Mouse (Mus musculus): ENCODE data around the gene Stag2. TPM values are rescaled to one million over a fixed set of nuclear protein-coding genes. Genes with fewer than 3 reads are reported as not detected.

Gene Stag2
- polyA plus RNA-seq, 2 experiments = 21.3 to 39.5 TPM

DNA sequence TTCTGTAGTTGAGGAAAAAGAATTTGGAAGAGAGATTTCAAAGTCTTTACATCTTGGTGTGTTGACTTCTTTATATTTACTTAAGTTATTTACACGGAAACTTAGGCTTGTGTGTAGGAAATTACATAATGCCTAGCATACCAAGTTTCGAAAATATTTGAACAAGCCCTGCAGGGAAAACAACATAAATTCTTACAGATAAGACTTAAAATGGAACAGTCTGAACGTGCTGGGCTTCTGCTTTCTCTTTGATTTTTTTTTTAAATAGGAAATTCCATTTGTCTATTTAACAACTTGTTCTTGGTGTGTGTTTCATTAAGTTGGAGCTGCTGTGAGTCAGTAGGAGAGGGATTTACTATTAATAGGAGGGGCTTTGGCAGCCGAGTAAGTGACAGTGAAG lies 3.9 kb downstream of the Stag2 start:
- WGBS (ENCODE audit: insufficient replicate concordance) = 12% methylated on average over 4 of the region's 4 CpGs
- TF ChIP-seq CTCF (IDR thresholded peaks at IDR 0.05; ENCODE audit: low read depth) = no peak
- TF ChIP-seq EP300 (IDR thresholded peaks at IDR 0.05; ENCODE audit: low read depth) = no peak
- no peak for ATAC-seq (ENCODE audit: insufficient read depth)
- Histone ChIP-seq H3K27ac (no peak overlapping the region), H3K9me3 (ENCODE audit: control insufficient read depth, low read length) (no peaks in the 10 kb centered on the region), H3K4me2 (ENCODE audit: low read depth) (peak overlapping the region; percentile 76), H3K4me3 (ENCODE audit: insufficient read depth in 1 of 2, low read depth in 2 of 2, low read length in 2 of 2) (peak overlapping the region; percentile 85 to 94), H3K4me1 (replicated peaks; ENCODE audit: control insufficient read depth in 2 of 2, insufficient read depth in 2 of 2, low read length in 1 of 2) (peaks cover under 1 to 6% of the 10 kb centered on the region in 2 experiments; a peak in 3 of 4 replicates), H3K27me3 (ENCODE audit: control insufficient read depth, insufficient read depth, low read length) (no peaks in the 10 kb centered on the region), H3K36me3 (replicated peaks; ENCODE audit: control insufficient read depth, insufficient read depth, low read depth) (no peaks in the 10 kb centered on the region), H3K9ac (replicated peaks) (peak overlapping the region; percentile 66)
- no peak for DNase-seq (ENCODE audit: low read depth in 3 of 3, low spot score in 3 of 3)

DNA sequence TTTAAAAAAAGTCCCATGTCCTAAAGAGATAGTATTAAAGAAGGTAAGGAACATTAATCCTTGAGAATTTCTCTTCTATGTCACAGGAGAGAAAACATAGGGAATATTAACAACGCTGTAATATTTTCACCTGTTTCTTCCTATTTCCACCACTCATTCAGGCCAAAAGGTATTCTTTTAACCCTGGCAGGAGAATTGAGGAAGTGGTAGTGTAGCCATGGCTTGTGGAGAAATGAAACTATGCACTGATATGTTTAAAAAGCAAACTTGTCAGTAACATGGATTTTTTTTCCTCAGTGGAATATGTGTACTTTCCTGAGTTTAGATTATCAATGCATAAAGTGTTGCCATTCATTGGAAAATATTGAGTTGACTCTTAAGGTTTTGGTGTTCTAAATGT lies 16.3 kb downstream of the Stag2 start:
- TF ChIP-seq EP300 (IDR thresholded peaks at IDR 0.05; ENCODE audit: low read depth) (no peak), CTCF (IDR thresholded peaks at IDR 0.05; ENCODE audit: low read depth) (no peak)
- no peaks in the 10 kb centered on the region for H3K27me3 ChIP-seq (ENCODE audit: control insufficient read depth, insufficient read depth, low read length)
- 38% methylated on average over 1 of the region's 1 CpGs for WGBS (ENCODE audit: insufficient replicate concordance)
- H3K36me3 ChIP-seq (replicated peaks; ENCODE audit: control insufficient read depth, insufficient read depth, low read depth) = no peaks in the 10 kb centered on the region
- H3K9ac ChIP-seq (replicated peaks) = no peak overlapping the region
- ATAC-seq (ENCODE audit: insufficient read depth) (no peak), DNase-seq (ENCODE audit: low read depth in 3 of 3, low spot score in 3 of 3) (no peak)
- no peak overlapping the region for H3K27ac ChIP-seq
- no peak overlapping the region for H3K4me3 ChIP-seq (ENCODE audit: insufficient read depth in 1 of 2, low read depth in 2 of 2, low read length in 2 of 2)
- no peaks in the 10 kb centered on the region for H3K4me1 ChIP-seq (replicated peaks; ENCODE audit: control insufficient read depth in 2 of 2, insufficient read depth in 2 of 2, low read length in 1 of 2)
- H3K4me2 ChIP-seq (ENCODE audit: low read depth) = no peak overlapping the region
- H3K9me3 ChIP-seq (ENCODE audit: control insufficient read depth, low read length) = no peaks in the 10 kb centered on the region

DNA sequence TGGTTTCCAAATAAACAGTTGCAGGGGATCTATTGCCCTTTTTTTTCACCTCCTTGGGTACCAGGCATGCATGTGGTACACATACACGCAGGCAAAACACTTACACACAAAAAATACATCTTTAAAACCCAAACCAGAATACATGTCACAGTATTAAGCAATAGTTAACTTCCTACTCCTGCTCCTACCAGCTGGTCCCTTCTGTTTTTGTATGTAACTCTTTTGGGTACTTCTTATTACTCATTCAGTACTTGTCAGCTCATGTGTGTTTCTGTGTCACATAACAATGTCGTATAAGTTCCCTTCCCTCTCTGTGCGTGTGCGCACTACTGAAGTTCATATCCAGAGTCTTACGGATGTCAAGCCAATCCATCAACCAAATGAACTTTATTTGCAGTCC lies 21.7 kb downstream of the Stag2 start:
- WGBS (ENCODE audit: insufficient replicate concordance) = 85% methylated on average over 5 of the region's 5 CpGs
- DNase-seq (ENCODE audit: low read depth in 3 of 3, low spot score in 3 of 3) = no peak
- no peak overlapping the region for H3K4me2 ChIP-seq (ENCODE audit: low read depth)
- no peak for TF ChIP-seq EP300 (IDR thresholded peaks at IDR 0.05; ENCODE audit: low read depth)
- no peak for TF ChIP-seq CTCF (IDR thresholded peaks at IDR 0.05; ENCODE audit: low read depth)
- no peaks in the 10 kb centered on the region for H3K4me1 ChIP-seq (replicated peaks; ENCODE audit: control insufficient read depth in 2 of 2, insufficient read depth in 2 of 2, low read length in 1 of 2)
- H3K27ac ChIP-seq = no peak overlapping the region
- ATAC-seq (ENCODE audit: insufficient read depth) = no peak
- no peak overlapping the region for H3K9ac ChIP-seq (replicated peaks)
- no peaks in the 10 kb centered on the region for H3K9me3 ChIP-seq (ENCODE audit: control insufficient read depth, low read length)
- no peaks in the 10 kb centered on the region for H3K27me3 ChIP-seq (ENCODE audit: control insufficient read depth, insufficient read depth, low read length)
- H3K4me3 ChIP-seq (ENCODE audit: insufficient read depth in 1 of 2, low read depth in 2 of 2, low read length in 2 of 2) = no peak overlapping the region
- H3K36me3 ChIP-seq (replicated peaks; ENCODE audit: control insufficient read depth, insufficient read depth, low read depth) = no peaks in the 10 kb centered on the region

DNA sequence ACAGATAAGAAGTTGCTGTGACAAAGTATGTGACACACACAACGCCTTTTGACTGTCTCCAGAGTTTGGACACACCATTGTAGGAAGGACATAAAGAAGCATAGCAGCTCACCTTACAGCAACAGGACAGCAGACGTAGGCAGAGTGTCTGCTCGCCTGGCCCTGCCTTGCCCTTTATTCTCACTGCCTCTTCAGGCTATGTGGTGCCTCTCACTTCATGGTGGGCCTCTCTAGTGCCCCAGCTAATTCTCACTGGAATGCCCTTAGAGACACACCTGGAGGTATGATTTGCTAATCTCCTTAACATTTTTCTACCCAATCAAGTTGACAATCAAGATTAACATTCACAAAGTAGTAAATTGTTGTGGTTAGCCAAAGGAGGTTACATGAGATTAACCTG lies 38.5 kb downstream of the Stag2 start:
- no peak overlapping the region for H3K27ac ChIP-seq
- H3K4me3 ChIP-seq (ENCODE audit: insufficient read depth in 1 of 2, low read depth in 2 of 2, low read length in 2 of 2) = no peak overlapping the region
- H3K9ac ChIP-seq (replicated peaks) = no peak overlapping the region
- H3K36me3 ChIP-seq (replicated peaks; ENCODE audit: control insufficient read depth, insufficient read depth, low read depth) = no peaks in the 10 kb centered on the region
- H3K4me1 ChIP-seq (replicated peaks; ENCODE audit: control insufficient read depth in 2 of 2, insufficient read depth in 2 of 2, low read length in 1 of 2) = no peaks in the 10 kb centered on the region
- H3K4me2 ChIP-seq (ENCODE audit: low read depth) = no peak overlapping the region
- no peaks in the 10 kb centered on the region for H3K9me3 ChIP-seq (ENCODE audit: control insufficient read depth, low read length)
- ATAC-seq (ENCODE audit: insufficient read depth) = no peak
- H3K27me3 ChIP-seq (ENCODE audit: control insufficient read depth, insufficient read depth, low read length) = no peaks in the 10 kb centered on the region
- DNase-seq (ENCODE audit: low read depth in 3 of 3, low spot score in 3 of 3) = no peak
- TF ChIP-seq CTCF (IDR thresholded peaks at IDR 0.05; ENCODE audit: low read depth) (no peak), EP300 (IDR thresholded peaks at IDR 0.05; ENCODE audit: low read depth) (no peak)
- WGBS (ENCODE audit: insufficient replicate concordance) = 58% methylated on average over 3 of the region's 3 CpGs

DNA sequence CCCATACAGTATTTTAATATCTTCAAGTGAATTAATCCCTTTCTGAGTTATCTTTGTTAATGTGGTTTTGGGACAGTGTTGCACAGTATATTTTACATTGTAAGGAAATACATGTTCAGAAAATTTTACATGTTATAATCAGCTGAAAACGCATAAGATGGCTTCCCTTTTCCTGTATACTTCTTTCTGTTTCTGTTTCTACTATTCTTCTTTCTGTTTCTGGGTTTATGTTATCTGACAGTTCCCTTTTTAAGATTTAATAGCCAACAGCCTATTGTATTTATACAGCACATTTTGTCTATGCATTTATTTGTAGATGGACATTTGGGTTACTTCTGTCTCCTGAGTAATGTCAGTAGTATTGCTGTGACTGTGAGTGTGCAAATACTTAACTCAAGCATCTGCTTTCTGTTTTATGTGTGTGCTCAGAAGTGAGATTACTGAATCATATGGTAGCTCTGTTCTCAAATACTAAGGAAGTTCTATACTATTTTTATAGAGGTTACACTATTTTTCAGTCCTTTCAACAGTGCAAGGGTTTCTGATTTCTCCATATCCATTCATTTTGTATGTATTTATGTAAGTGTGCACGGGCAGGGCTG lies 39.8 kb downstream of the Stag2 start:
- Histone ChIP-seq H3K36me3 (replicated peaks; ENCODE audit: control insufficient read depth, insufficient read depth, low read depth) (no peaks in the 10 kb centered on the region), H3K4me1 (replicated peaks; ENCODE audit: control insufficient read depth in 2 of 2, insufficient read depth in 2 of 2, low read length in 1 of 2) (no peaks in the 10 kb centered on the region), H3K27me3 (ENCODE audit: control insufficient read depth, insufficient read depth, low read length) (no peaks in the 10 kb centered on the region), H3K9me3 (ENCODE audit: control insufficient read depth, low read length) (no peaks in the 10 kb centered on the region), H3K4me2 (ENCODE audit: low read depth) (no peak overlapping the region), H3K27ac (no peak overlapping the region), H3K4me3 (ENCODE audit: insufficient read depth in 1 of 2, low read depth in 2 of 2, low read length in 2 of 2) (no peak overlapping the region), H3K9ac (replicated peaks) (no peak overlapping the region)
- ATAC-seq (ENCODE audit: insufficient read depth) = no peak
- DNase-seq (ENCODE audit: low read depth in 3 of 3, low spot score in 3 of 3) = no peak
- TF ChIP-seq CTCF (IDR thresholded peaks at IDR 0.05; ENCODE audit: low read depth) (no peak), EP300 (IDR thresholded peaks at IDR 0.05; ENCODE audit: low read depth) (no peak)
- 59% methylated on average over 2 of the region's 2 CpGs for WGBS (ENCODE audit: insufficient replicate concordance)
